Mouse (Mus musculus) heart, embryonic 12.5 days (tissue): ENCODE results near the gene Ccdc155. TPM values are rescaled to one million over a fixed set of nuclear protein-coding genes. Genes with fewer than 3 reads are reported as not detected.

ENCODE experiments used
- ATAC-seq: fragments of 200-750 bp; cut with Nextera tagmentation; 2 replicates; pipeline ENCODE4 v1.8.0; 2017; ENCODE audit warnings: moderate TSS enrichment, moderate library complexity; ENCODE audit not compliant: insufficient number of reproducible peaks, low FRiP score
- H3K27ac ChIP-seq: fragments of 300-500 bp; sonication (generic); 2 replicates; pipeline ENCODE4 v1.5.1; 2016; ENCODE audit warnings: mild to moderate bottlenecking, moderate library complexity; ENCODE audit not compliant: poor library complexity, severe bottlenecking
- H3K27me3 ChIP-seq: fragments of 300-500 bp; sonication (generic); replicated peaks from 2 replicates; pipeline ENCODE4 v1.6.1; 2016; ENCODE audit warnings: mild to moderate bottlenecking, moderate library complexity
- H3K36me3 ChIP-seq: fragments of 300-500 bp; sonication (generic); 2 replicates; pipeline ENCODE4 v1.6.1; 2016; ENCODE audit warnings: mild to moderate bottlenecking, moderate library complexity
- H3K4me1 ChIP-seq: fragments of 300-500 bp; sonication (generic); replicated peaks from 2 replicates; pipeline ENCODE4 v1.6.1; 2016; ENCODE audit warnings: mild to moderate bottlenecking
- H3K4me2 ChIP-seq: fragments of 300-500 bp; sonication (generic); 2 replicates; pipeline ENCODE4 v1.6.1; 2016; ENCODE audit warnings: mild to moderate bottlenecking, moderate library complexity
- H3K4me3 ChIP-seq: fragments of 300-500 bp; sonication (generic); 2 replicates; pipeline ENCODE4 v1.5.1; 2016; ENCODE audit warnings: mild to moderate bottlenecking
- H3K9ac ChIP-seq: fragments of 300-500 bp; sonication (generic); 2 replicates; pipeline ENCODE4 v1.6.1; 2016; ENCODE audit warnings: mild to moderate bottlenecking, moderate library complexity
- H3K9me3 ChIP-seq: fragments of 300-500 bp; sonication (generic); replicated peaks from 2 replicates; pipeline ENCODE4 v1.6.1; 2016; ENCODE audit warnings: mild to moderate bottlenecking, moderate library complexity
- WGBS: fragments of 180-500 bp; shearing (Covaris S2); methylation state at CpG from one replicate; pipeline ENCODE4 v1.1.7; 2016; 5-methylcytosine and 5-hydroxymethylcytosine counted together
- polyA plus RNA-seq: library from polyadenylated mRNA; unstranded; fragments of >200 nt; fragmentation: Nextera tagmentation; extraction: Ambion mirVana; gene quantifications from 2 replicates; pipeline ENCODE4 v1.2.1, GENCODE M21; 2016

Gene Ccdc155
- polyA plus RNA-seq, 1 experiment from 2014 or later: 0.70 TPM

DNA sequence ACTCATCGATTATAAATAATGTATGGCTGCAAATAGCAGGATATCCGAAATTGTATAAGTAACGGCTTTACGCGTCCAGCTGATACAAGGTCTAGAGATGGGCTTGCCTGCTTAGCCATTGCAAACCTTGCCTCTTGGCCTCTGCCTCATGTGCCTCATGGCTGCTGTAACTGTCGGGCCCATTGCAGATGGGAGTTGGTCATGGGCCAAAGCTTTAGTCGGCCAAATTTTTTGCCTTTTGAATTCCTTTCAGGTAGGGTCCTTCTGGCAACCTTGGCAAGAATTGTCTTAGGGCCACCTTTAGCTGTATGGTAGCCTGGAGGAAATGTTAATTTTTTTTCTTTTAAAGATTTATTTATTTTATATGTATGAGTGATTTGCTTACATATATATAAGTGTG lies 20.1 kb upstream of the Ccdc155 start:
- no peak overlapping the region for H3K4me2 ChIP-seq
- no peak overlapping the region for H3K4me3 ChIP-seq
- H3K27ac ChIP-seq: no peak overlapping the region
- H3K9me3 ChIP-seq: no peaks in the 10 kb centered on the region
- peaks cover 96% of the 10 kb centered on the region for H3K36me3 ChIP-seq
- no peaks in the 10 kb centered on the region for H3K27me3 ChIP-seq
- no peak overlapping the region for H3K9ac ChIP-seq
- no peaks in the 10 kb centered on the region for H3K4me1 ChIP-seq
- ATAC-seq: no peak
- WGBS: 94% methylated on average over 7 of the region's 7 CpGs

DNA sequence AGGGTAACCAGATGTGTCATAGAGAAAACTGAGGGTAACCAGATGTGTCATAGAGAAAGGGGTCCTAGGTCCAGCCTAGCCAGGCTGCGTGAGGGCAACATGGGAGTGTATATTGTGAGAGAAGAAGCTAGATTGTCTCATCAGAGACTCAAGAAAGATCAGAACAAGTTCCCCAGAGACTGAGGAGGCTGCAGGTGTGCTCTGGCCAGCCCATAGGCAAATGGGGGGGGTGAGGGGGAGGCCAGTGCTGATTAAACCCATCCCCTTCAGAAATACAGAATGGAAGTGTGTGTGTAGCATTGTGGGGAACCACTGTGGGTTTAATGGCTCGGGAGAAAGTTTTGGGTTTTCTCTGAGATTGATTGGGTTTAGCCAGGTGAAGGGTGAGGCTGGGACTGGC lies 17.0 kb upstream of the Ccdc155 start:
- Histone ChIP-seq H3K4me3 (no peak overlapping the region), H3K4me2 (no peak overlapping the region), H3K27ac (no peak overlapping the region), H3K4me1 (peaks cover 29% of the 10 kb centered on the region), H3K36me3 (peaks cover 94% of the 10 kb centered on the region), H3K9ac (no peak overlapping the region), H3K9me3 (no peaks in the 10 kb centered on the region), H3K27me3 (no peaks in the 10 kb centered on the region)
- ATAC-seq: no peak
- WGBS: 79% methylated on average over 2 of the region's 2 CpGs

DNA sequence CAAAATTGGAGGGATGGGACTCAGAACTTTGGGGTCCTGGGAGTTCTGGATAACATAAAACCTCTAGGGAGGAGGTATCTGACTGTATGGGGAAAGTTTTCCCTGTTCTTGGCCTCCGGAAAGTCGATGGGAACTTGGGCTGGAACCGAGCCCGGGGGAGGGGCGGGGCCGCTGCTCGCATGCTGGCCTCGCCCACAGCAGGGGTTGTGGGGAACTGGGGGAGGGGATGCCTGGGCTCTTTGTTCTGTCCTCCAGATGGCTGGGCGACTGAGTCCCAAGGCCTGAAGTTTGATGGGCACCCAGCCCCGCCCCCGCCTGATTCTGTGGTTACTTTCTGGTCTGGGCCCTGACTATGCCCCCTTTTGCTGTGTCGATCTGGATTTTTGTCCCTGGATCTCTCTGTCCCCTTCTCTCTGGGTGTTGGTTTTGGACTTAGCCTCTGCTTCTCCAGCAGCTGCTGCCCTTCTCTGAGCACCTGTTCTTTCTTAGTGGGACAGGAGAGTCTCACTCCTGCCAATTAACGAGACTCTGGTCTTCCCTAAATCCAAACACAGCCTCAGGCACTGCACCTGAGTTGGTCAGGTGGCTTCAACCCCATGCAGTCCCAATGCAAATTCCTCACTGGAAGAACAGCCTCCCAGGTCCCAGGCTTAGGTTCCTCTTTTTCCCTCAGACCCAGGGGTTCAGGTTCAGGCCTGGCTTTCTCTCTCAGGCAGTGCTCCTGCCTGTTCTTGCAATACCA lies 11.9 kb upstream of the Ccdc155 start:
- Histone ChIP-seq H3K9ac (peak overlapping the region; percentile 87), H3K27me3 (peaks cover 9% of the 10 kb centered on the region), H3K4me3 (peak overlapping the region; percentile 62), H3K9me3 (no peaks in the 10 kb centered on the region), H3K4me1 (peaks cover 35% of the 10 kb centered on the region), H3K4me2 (peak overlapping the region; percentile 90), H3K36me3 (peaks cover 45% of the 10 kb centered on the region), H3K27ac (peak overlapping the region; percentile 94)
- peak; percentile 81 for ATAC-seq
- 2% methylated on average over 13 of the region's 13 CpGs for WGBS

DNA sequence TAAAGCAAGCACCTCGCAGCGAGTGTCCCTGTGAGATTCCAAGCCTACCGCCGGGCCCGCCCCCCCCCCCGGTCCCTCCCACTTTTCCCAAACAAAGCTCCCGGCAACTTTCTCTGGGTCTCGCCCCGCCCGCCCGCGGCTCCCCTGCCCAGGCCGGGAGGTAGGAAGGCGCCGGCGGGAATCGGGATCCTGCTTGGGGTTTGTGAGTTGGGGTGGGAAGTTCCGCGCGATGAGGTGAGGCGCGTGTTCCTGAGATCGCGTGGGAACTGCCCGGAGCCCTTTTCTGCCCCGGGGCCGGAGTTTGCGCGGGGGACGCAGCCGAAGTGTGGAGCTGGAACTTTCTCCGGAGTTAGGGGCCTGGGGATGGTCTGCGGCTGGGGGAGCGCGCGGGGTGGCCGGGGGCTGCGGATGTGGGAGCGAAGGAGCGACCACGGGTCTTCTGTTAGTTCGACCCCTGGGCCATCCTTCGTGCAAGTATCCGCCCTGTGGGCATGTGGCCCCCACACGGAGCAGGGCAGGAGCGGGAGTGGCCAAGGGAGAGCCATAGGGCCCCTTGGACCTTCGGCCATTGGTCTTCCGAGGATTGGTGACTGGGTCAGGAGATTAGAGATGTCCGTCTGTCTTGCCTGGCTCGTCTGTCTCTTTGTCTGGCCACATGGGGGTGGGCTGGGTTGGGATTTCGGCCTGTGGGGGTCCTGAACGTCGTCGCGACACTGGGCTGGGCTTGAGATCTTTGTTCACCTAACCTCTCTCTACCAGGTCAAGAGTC lies 11.2 kb upstream of the Ccdc155 start, which contains the start of gene Tead2:
Gene Tead2, plus strand, starts transcription at position 81 of the 769 bp plus-strand sequence.
- peak within 1 kb of the TSS; percentile 87 for H3K9ac ChIP-seq
- H3K4me1 ChIP-seq: peaks cover 39% of the 10 kb centered on the region
- peak within 1 kb of the TSS; percentile 90 for H3K4me2 ChIP-seq
- no peaks in the 10 kb centered on the region for H3K9me3 ChIP-seq
- ATAC-seq: peak; percentile 59
- H3K27ac ChIP-seq: peak within 1 kb of the TSS; percentile 94
- H3K4me3 ChIP-seq: peak within 1 kb of the TSS; percentile 62
- under 1% methylated on average over 55 of the region's 55 CpGs for WGBS
- peaks cover 38% of the 10 kb centered on the region for H3K36me3 ChIP-seq
- peaks cover 16% of the 10 kb centered on the region for H3K27me3 ChIP-seq

DNA sequence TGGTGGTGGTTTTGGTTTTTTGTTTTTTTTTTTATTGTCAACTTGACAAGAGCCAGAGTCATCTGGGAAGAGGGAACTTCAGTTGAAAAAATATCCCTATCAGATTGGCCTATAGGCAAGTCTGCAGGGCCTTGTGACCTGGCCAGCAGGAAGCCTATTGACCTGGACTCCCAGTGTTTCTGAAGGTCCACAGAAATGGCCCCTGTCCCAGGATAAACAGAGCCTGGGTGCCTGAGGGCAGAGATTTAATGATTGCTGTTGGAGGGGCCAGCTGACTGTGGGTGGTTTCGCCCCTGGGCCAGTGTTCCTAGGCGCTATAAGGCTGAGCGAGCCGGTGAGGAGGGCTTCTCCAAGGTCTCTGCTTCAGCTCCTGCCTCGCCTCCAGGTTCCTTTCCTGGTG lies 9.0 kb upstream of the Ccdc155 start:
- Histone ChIP-seq H3K4me1 (peaks cover 29% of the 10 kb centered on the region), H3K9ac (no peak overlapping the region), H3K4me2 (no peak overlapping the region), H3K9me3 (no peaks in the 10 kb centered on the region), H3K4me3 (no peak overlapping the region), H3K27ac (no peak overlapping the region), H3K36me3 (peaks cover 17% of the 10 kb centered on the region), H3K27me3 (peaks cover 25% of the 10 kb centered on the region)
- ATAC-seq: no peak
- 73% methylated on average over 5 of the region's 5 CpGs for WGBS

DNA sequence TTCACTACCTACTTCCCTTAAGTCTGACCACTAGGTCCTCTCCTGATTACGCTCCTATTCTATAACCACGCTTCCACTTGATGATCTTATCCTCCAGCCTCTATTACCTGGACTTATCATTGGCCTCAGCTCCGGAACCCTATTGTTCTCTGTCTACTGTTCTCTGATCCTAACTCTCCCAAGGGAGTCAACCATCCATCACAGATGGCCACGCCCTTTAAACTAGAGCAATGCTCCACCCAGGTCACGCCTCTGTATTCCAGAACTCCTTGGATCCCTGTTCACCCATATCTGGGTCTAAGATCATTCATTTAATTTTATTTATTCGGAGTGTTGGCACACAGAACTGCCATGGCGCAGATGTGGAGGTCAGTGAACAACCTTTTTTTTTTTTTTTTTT lies 7.7 kb upstream of the Ccdc155 start:
- Histone ChIP-seq H3K4me1 (peaks cover 16% of the 10 kb centered on the region), H3K9ac (no peak overlapping the region), H3K27me3 (peaks cover 25% of the 10 kb centered on the region), H3K4me3 (no peak overlapping the region), H3K9me3 (no peaks in the 10 kb centered on the region), H3K4me2 (peak overlapping the region; percentile 52; the same call in 1 of the 2 replicates), H3K27ac (no peak overlapping the region), H3K36me3 (peaks cover 4% of the 10 kb centered on the region)
- ATAC-seq: no peak
- WGBS: 65% methylated on average over 7 of the region's 7 CpGs

DNA sequence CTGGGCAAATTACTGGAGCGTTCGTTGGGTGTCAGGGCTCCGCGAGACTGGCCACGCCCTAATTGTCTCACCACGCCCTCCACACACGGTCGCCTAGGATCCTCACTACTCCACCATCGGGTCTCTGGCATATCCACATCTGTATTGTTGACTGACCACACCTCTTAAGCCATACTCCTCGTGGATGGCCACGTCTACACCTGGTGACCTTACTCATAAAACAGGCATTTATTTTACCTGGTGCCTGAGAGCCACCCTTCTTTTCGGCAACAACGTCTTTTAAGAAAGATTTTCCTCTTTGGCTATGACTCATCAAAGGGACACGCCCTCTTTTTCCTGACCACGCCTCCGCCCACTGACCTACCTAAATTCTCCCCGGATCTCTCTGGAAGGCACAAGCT lies 7.2 kb upstream of the Ccdc155 start, which contains the start of gene Dkkl1:
Gene Dkkl1, minus strand, starts transcription at position 297 of the 401 bp plus-strand sequence.
- ATAC-seq: no peak
- H3K4me1 ChIP-seq: peaks cover 11% of the 10 kb centered on the region

DNA sequence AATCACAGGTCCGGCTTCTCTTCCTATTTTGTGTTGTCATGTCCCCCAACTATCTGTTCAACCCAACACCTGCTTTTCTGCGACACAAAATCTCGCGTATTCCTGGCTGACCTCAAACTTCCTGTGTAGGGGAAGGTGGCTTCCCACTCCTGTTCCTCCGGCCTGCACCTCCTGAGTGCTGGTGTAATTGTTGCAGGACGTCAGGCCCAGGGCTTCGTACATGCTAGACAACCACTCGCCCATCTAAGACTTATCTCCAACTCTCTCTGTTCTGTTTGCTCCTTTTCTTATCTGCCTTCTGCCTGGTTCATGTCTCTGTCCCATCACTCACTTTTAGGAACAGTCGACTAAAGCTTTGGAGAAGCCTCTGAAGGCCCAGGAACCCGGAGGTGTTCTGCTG lies 6.4 kb upstream of the Ccdc155 start:
- Histone ChIP-seq H3K9me3 (no peaks in the 10 kb centered on the region), H3K27ac (no peak overlapping the region), H3K36me3 (no peaks in the 10 kb centered on the region), H3K9ac (no peak overlapping the region), H3K27me3 (peaks cover 30% of the 10 kb centered on the region), H3K4me3 (no peak overlapping the region), H3K4me1 (peaks cover 10% of the 10 kb centered on the region), H3K4me2 (peak overlapping the region; percentile 52)
- 41% methylated on average over 10 of the region's 10 CpGs for WGBS
- no peak for ATAC-seq

More for the DNA sequence above, 7.2 kb upstream of the Ccdc155 start, which contains the start of gene Dkkl1:
- H3K9ac ChIP-seq: no peak within 1 kb of the TSS
- H3K36me3 ChIP-seq: no peaks in the 10 kb centered on the region
- H3K4me3 ChIP-seq: peak within 1 kb of the TSS; percentile 14; the same call in 1 of the 2 replicates
- H3K27ac ChIP-seq: no peak within 1 kb of the TSS
- no peaks in the 10 kb centered on the region for H3K9me3 ChIP-seq
- peak within 1 kb of the TSS; percentile 52 for H3K4me2 ChIP-seq
- H3K27me3 ChIP-seq: peaks cover 25% of the 10 kb centered on the region
- 4% methylated on average over 17 of the region's 17 CpGs for WGBS

DNA sequence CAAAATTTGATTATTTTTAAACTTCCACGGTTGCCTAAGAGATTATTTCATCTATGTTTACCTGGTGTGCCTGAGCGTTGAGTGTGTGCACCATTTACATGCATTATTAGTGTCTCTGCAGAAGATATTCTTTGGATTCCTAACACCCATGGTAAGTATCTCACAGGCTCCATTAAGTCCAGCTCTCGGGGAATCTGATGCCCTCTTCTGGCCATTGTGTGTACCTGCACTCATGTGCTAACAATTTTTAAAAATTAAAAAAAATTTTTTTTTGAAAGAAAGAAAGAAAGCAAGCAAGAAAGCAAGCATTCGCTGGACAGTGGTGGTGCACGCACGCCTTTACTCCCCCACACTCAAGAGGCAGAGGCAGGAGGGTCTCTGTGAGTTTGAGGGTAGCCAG lies 3.6 kb upstream of the Ccdc155 start:
- no peak overlapping the region for H3K27ac ChIP-seq
- H3K27me3 ChIP-seq: peaks cover 37% of the 10 kb centered on the region
- H3K9me3 ChIP-seq: no peaks in the 10 kb centered on the region
- WGBS: 72% methylated on average over 6 of the region's 6 CpGs
- H3K9ac ChIP-seq: no peak overlapping the region
- H3K36me3 ChIP-seq: no peaks in the 10 kb centered on the region
- H3K4me3 ChIP-seq: no peak overlapping the region
- H3K4me2 ChIP-seq: no peak overlapping the region
- ATAC-seq: no peak
- H3K4me1 ChIP-seq: peaks cover 6% of the 10 kb centered on the region

DNA sequence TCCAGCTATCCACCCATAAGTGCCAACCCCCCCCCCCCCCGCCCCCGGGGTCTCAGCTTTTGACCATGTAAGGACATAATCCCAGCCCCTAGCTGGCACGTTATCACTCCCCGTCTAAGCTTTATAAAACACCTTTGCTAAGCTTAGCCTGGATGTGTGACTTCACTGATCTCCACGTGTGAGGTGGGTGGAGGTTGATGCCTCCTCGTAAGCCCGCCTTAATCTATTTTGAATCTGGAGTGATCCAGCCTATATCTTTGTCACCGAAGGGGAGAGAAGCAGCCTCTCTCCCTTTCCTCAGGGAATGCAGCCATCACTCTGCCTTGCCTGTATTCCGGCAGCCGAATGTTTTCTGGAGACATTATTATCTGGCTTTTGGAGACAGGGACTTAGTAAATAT lies 2.0 kb downstream of the Ccdc155 start:
- no peak for ATAC-seq
- H3K4me2 ChIP-seq: no peak overlapping the region
- H3K27ac ChIP-seq: no peak overlapping the region
- no peaks in the 10 kb centered on the region for H3K36me3 ChIP-seq
- H3K4me3 ChIP-seq: no peak overlapping the region
- no peaks in the 10 kb centered on the region for H3K9me3 ChIP-seq
- peaks cover 9% of the 10 kb centered on the region for H3K4me1 ChIP-seq
- H3K9ac ChIP-seq: peak overlapping the region; percentile 13; the same call in 1 of the 2 replicates
- H3K27me3 ChIP-seq: peaks cover 34% of the 10 kb centered on the region
- 17% methylated on average over 10 of the region's 10 CpGs for WGBS

DNA sequence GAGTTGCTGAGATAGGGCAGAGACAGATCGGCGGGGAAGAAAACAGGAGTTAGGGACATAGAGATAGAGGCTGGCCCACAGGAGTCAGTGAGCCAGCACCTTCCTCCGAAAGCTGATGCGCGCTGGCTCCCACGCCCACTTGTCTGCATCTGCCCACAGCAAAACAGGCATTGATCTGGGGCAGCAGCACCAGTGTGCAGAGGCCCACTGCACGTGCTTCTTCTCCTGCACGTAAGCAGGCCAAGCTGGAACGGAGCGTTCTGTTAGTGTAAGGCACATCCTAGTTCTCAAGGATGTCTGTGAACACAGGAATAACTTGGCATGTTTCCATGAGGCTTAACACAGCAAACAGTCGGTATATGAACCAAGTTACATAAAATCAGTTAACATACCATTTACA lies 5.7 kb downstream of the Ccdc155 start:
- Histone ChIP-seq H3K9me3 (no peaks in the 10 kb centered on the region), H3K36me3 (no peaks in the 10 kb centered on the region), H3K4me3 (no peak overlapping the region), H3K4me1 (peaks cover 19% of the 10 kb centered on the region), H3K9ac (no peak overlapping the region), H3K27me3 (peaks cover 47% of the 10 kb centered on the region), H3K4me2 (no peak overlapping the region), H3K27ac (no peak overlapping the region)
- no peak for ATAC-seq
- WGBS: 72% methylated on average over 11 of the region's 11 CpGs
